Mouse (Mus musculus): ENCODE measurements around the gene Gm9736. TPM values are rescaled to one million over a fixed set of nuclear protein-coding genes. Genes with fewer than 3 reads are reported as not detected.
"Not testable (repeated sequence)": the region's sequence is repeated elsewhere in the genome, so short reads cannot be mapped to it uniquely, and the experiment has no call there.

Gene Gm9736
- polyA plus RNA-seq, 1 experiment = not detected

GRCm38 (mm10) chr10:77769727-77770126 is 18.6 kb upstream of the Gm9736 start:
- 78% methylated on average over 1 of the region's 1 CpGs for WGBS
- TF ChIP-seq CTCF (IDR thresholded peaks at IDR 0.05; ENCODE audit: control insufficient read depth, insufficient read depth, low read length) (no peak), POLR2A (IDR thresholded peaks at IDR 0.05; ENCODE audit: borderline replicate concordance, control insufficient read depth, low read depth, low read length) (no peak)
- H3K4me3 ChIP-seq (replicated peaks; ENCODE audit: control insufficient read depth, low read depth, low read length) = no peak overlapping the region
- H3K27ac ChIP-seq (ENCODE audit: control insufficient read depth, insufficient read depth, low read depth, low read length, poor library complexity) = no peak overlapping the region
- no peaks in the 10 kb centered on the region for H3K4me1 ChIP-seq (ENCODE audit: control insufficient read depth, insufficient read depth, low read length)

- H3K4me1 ChIP-seq (ENCODE audit: control insufficient read depth, insufficient read depth, low read length); H3K4me3 ChIP-seq (replicated peaks; ENCODE audit: control insufficient read depth, low read depth, low read length): not testable (repeated sequence)
- WGBS = no CpG with 5 or more reads among the region's 1 CpGs
Measured at GRCm38 (mm10) chr10:77759582-77759981, 8.4 kb upstream of the Gm9736 start, which contains the start of gene Gm3233. Gene Gm3233 (minus strand): TSS chr10:77759682.

GRCm38 (mm10) chr10:77753448-77753847 is 2.3 kb upstream of the Gm9736 start:
- TF ChIP-seq CTCF (IDR thresholded peaks at IDR 0.05; ENCODE audit: control insufficient read depth, insufficient read depth, low read length) (no peak), POLR2A (IDR thresholded peaks at IDR 0.05; ENCODE audit: borderline replicate concordance, control insufficient read depth, low read depth, low read length) (no peak)

More at GRCm38 (mm10) chr10:77759582-77759981, 8.4 kb upstream of the Gm9736 start, which contains the start of gene Gm3233:
- not testable (repeated sequence) for H3K27ac ChIP-seq (ENCODE audit: control insufficient read depth, insufficient read depth, low read depth, low read length, poor library complexity)

GRCm38 (mm10) chr10:77752312-77752711 is 1.2 kb upstream of the Gm9736 start:
- H3K27ac ChIP-seq (ENCODE audit: control insufficient read depth, insufficient read depth, low read depth, low read length, poor library complexity); H3K4me3 ChIP-seq (replicated peaks; ENCODE audit: control insufficient read depth, low read depth, low read length); H3K4me1 ChIP-seq (ENCODE audit: control insufficient read depth, insufficient read depth, low read length): not testable (repeated sequence)
- 52% methylated on average over 3 of the region's 3 CpGs for WGBS

More at GRCm38 (mm10) chr10:77753448-77753847, 2.3 kb upstream of the Gm9736 start:
- Histone ChIP-seq H3K4me3 (replicated peaks; ENCODE audit: control insufficient read depth, low read depth, low read length) (no peak overlapping the region), H3K4me1 (ENCODE audit: control insufficient read depth, insufficient read depth, low read length) (no peaks in the 10 kb centered on the region), H3K27ac (ENCODE audit: control insufficient read depth, insufficient read depth, low read depth, low read length, poor library complexity) (no peak overlapping the region)

- WGBS = 75% methylated on average over 1 of the region's 1 CpGs
- H3K27ac ChIP-seq (ENCODE audit: control insufficient read depth, insufficient read depth, low read depth, low read length, poor library complexity) = not testable (repeated sequence)
Measured at GRCm38 (mm10) chr10:77750686-77751085, 468 bp downstream of the Gm9736 start.

GRCm38 (mm10) chr10:77741924-77742688 is 9.0 kb downstream of the Gm9736 start, which contains the start of gene Gm18596:
Gene Gm18596 (minus strand): TSS chr10:77742638.
- H3K4me1 ChIP-seq (ENCODE audit: control insufficient read depth, insufficient read depth, low read length); H3K27ac ChIP-seq (ENCODE audit: control insufficient read depth, insufficient read depth, low read depth, low read length, poor library complexity); H3K4me3 ChIP-seq (replicated peaks; ENCODE audit: control insufficient read depth, low read depth, low read length): not testable (repeated sequence)
- 59% methylated on average over 5 of the region's 5 CpGs for WGBS

More at GRCm38 (mm10) chr10:77750686-77751085, 468 bp downstream of the Gm9736 start:
- not testable (repeated sequence) for H3K4me3 ChIP-seq (replicated peaks; ENCODE audit: control insufficient read depth, low read depth, low read length); H3K4me1 ChIP-seq (ENCODE audit: control insufficient read depth, insufficient read depth, low read length)

GRCm38 (mm10) chr10:77738929-77739328 is 12.2 kb downstream of the Gm9736 start:
- TF ChIP-seq CTCF (IDR thresholded peaks at IDR 0.05; ENCODE audit: control insufficient read depth, insufficient read depth, low read length) (no peak), POLR2A (IDR thresholded peaks at IDR 0.05; ENCODE audit: borderline replicate concordance, control insufficient read depth, low read depth, low read length) (no peak)
- no peak overlapping the region for H3K4me3 ChIP-seq (replicated peaks; ENCODE audit: control insufficient read depth, low read depth, low read length)
- no peak overlapping the region for H3K27ac ChIP-seq (ENCODE audit: control insufficient read depth, insufficient read depth, low read depth, low read length, poor library complexity)
- WGBS = 47% methylated on average over 4 of the region's 4 CpGs
- no peaks in the 10 kb centered on the region for H3K4me1 ChIP-seq (ENCODE audit: control insufficient read depth, insufficient read depth, low read length)

GRCm38 (mm10) chr10:77735928-77736327 is 15.2 kb downstream of the Gm9736 start:
- Histone ChIP-seq H3K4me3 (replicated peaks; ENCODE audit: control insufficient read depth, low read depth, low read length) (no peak overlapping the region), H3K4me1 (ENCODE audit: control insufficient read depth, insufficient read depth, low read length) (no peaks in the 10 kb centered on the region), H3K27ac (ENCODE audit: control insufficient read depth, insufficient read depth, low read depth, low read length, poor library complexity) (no peak overlapping the region)
- TF ChIP-seq POLR2A (IDR thresholded peaks at IDR 0.05; ENCODE audit: borderline replicate concordance, control insufficient read depth, low read depth, low read length) (no peak), CTCF (IDR thresholded peaks at IDR 0.05; ENCODE audit: control insufficient read depth, insufficient read depth, low read length) (no peak)
- WGBS = 76% methylated on average over 1 of the region's 1 CpGs

GRCm38 (mm10) chr10:77729241-77729640 is 21.9 kb downstream of the Gm9736 start:
- 53% methylated on average over 4 of the region's 4 CpGs for WGBS
- no peak for TF ChIP-seq POLR2A (IDR thresholded peaks at IDR 0.05; ENCODE audit: borderline replicate concordance, control insufficient read depth, low read depth, low read length)
- TF ChIP-seq CTCF (IDR thresholded peaks at IDR 0.05; ENCODE audit: control insufficient read depth, insufficient read depth, low read length) = peak; percentile 66
- Histone ChIP-seq H3K27ac (ENCODE audit: control insufficient read depth, insufficient read depth, low read depth, low read length, poor library complexity) (no peak overlapping the region), H3K4me3 (replicated peaks; ENCODE audit: control insufficient read depth, low read depth, low read length) (no peak overlapping the region), H3K4me1 (ENCODE audit: control insufficient read depth, insufficient read depth, low read length) (no peaks in the 10 kb centered on the region)

Measured in bone marrow, adult 2 months (tissue).